Mouse (Mus musculus) stomach, embryonic 15.5 days (tissue): ENCODE results near the gene Ebf1. TPM values are rescaled to one million over a fixed set of nuclear protein-coding genes. Genes with fewer than 3 reads are reported as not detected.

ENCODE experiments used
- ATAC-seq: fragments of 200-750 bp; cut with Nextera tagmentation; 2 replicates; pipeline ENCODE4 v1.8.0; 2017; ENCODE audit warnings: low read depth, moderate number of reproducible peaks, moderate TSS enrichment; ENCODE audit not compliant: insufficient read depth, low FRiP score
- H3K27ac ChIP-seq: fragments of 300-500 bp; sonication (generic); 2 replicates; pipeline ENCODE4 v1.5.1; 2015; ENCODE audit warnings: mild to moderate bottlenecking, inconsistent platforms
- H3K27me3 ChIP-seq: fragments of 300-500 bp; sonication (generic); replicated peaks from 2 replicates; pipeline ENCODE4 v1.6.1; 2015; ENCODE audit warnings: inconsistent platforms
- H3K36me3 ChIP-seq: fragments of 300-500 bp; sonication (generic); 2 replicates; pipeline ENCODE4 v1.6.1; 2015; ENCODE audit warnings: inconsistent platforms
- H3K4me1 ChIP-seq: fragments of 300-500 bp; sonication (generic); 2 replicates; pipeline ENCODE4 v1.6.1; 2015; ENCODE audit warnings: inconsistent platforms
- H3K4me2 ChIP-seq: fragments of 300-500 bp; sonication (generic); 2 replicates; pipeline ENCODE4 v1.6.1; 2015; ENCODE audit warnings: mild to moderate bottlenecking, inconsistent platforms
- H3K4me3 ChIP-seq: fragments of 300-500 bp; sonication (generic); replicated peaks from 2 replicates; pipeline ENCODE4 v1.5.1; 2015; ENCODE audit warnings: inconsistent platforms
- H3K9ac ChIP-seq: fragments of 300-500 bp; sonication (generic); 2 replicates; pipeline ENCODE4 v1.6.1; 2015; ENCODE audit warnings: inconsistent platforms
- H3K9me3 ChIP-seq: fragments of 300-500 bp; sonication (generic); 2 replicates; pipeline ENCODE4 v1.6.1; 2016; ENCODE audit warnings: inconsistent platforms
- WGBS: fragments of 180-500 bp; shearing (Covaris S2); methylation state at CpG from one replicate; pipeline ENCODE4 v1.1.7; 2015; 5-methylcytosine and 5-hydroxymethylcytosine counted together
- polyA plus RNA-seq: library from polyadenylated mRNA; unstranded; fragments of >200 nt; fragmentation: Nextera tagmentation; extraction: Ambion mirVana; gene quantifications from 2 replicates; pipeline ENCODE4 v1.2.1, GENCODE M21; 2015

The Ebf1 gene
- polyA plus RNA-seq, 1 experiment from 2014 or later: 12.2 TPM

- Histone ChIP-seq H3K4me1 (no peaks in the 10 kb centered on the region), H3K36me3 (no peaks in the 10 kb centered on the region), H3K27me3 (0 out of 2 replicates have a peak, but pooled peaks cover 4% of the 10 kb centered on the region), H3K4me2 (no peak overlapping the region), H3K9ac (no peak overlapping the region), H3K9me3 (no peaks in the 10 kb centered on the region), H3K27ac (no peak overlapping the region), H3K4me3 (no peak overlapping the region)
- no peak for ATAC-seq
- 35% methylated on average over 4 of the region's 4 CpGs for WGBS
These were observed 21.2 kb downstream of the Ebf1 start for GRCm38 (mm10) chr11:44638193-44638754.

GRCm38 (mm10) chr11:44641496-44641895, 24.4 kb downstream of the Ebf1 start:
- 77% methylated on average over 2 of the region's 2 CpGs for WGBS
- Histone ChIP-seq H3K27ac (no peak overlapping the region), H3K4me1 (no peaks in the 10 kb centered on the region), H3K4me2 (no peak overlapping the region), H3K4me3 (no peak overlapping the region), H3K9ac (no peak overlapping the region), H3K36me3 (no peaks in the 10 kb centered on the region), H3K9me3 (no peaks in the 10 kb centered on the region), H3K27me3 (0 out of 2 replicates have a peak, but pooled peaks cover 4% of the 10 kb centered on the region)
- no peak for ATAC-seq

GRCm38 (mm10) chr11:44654340-44655019, 37.4 kb downstream of the Ebf1 start:
- no peak for ATAC-seq
- H3K4me3 ChIP-seq: no peak overlapping the region
- WGBS: 72% methylated on average over 8 of the region's 8 CpGs
- no peak overlapping the region for H3K4me2 ChIP-seq
- no peaks in the 10 kb centered on the region for H3K4me1 ChIP-seq
- H3K36me3 ChIP-seq: no peaks in the 10 kb centered on the region
- H3K27ac ChIP-seq: no peak overlapping the region
- no peaks in the 10 kb centered on the region for H3K27me3 ChIP-seq
- H3K9ac ChIP-seq: no peak overlapping the region
- no peaks in the 10 kb centered on the region for H3K9me3 ChIP-seq

GRCm38 (mm10) chr11:44655468-44655867, 38.4 kb downstream of the Ebf1 start:
- Histone ChIP-seq H3K4me3 (no peak overlapping the region), H3K27ac (no peak overlapping the region), H3K4me1 (no peaks in the 10 kb centered on the region), H3K9me3 (no peaks in the 10 kb centered on the region), H3K36me3 (no peaks in the 10 kb centered on the region), H3K4me2 (no peak overlapping the region), H3K27me3 (no peaks in the 10 kb centered on the region), H3K9ac (no peak overlapping the region)
- no peak for ATAC-seq
- WGBS: 48% methylated on average over 5 of the region's 5 CpGs

- no peaks in the 10 kb centered on the region for H3K36me3 ChIP-seq
- H3K4me1 ChIP-seq: no peaks in the 10 kb centered on the region
- ATAC-seq: no peak
- no peak overlapping the region for H3K27ac ChIP-seq
- H3K27me3 ChIP-seq: no peaks in the 10 kb centered on the region
- H3K9me3 ChIP-seq: no peaks in the 10 kb centered on the region
- H3K9ac ChIP-seq: no peak overlapping the region
- H3K4me2 ChIP-seq: no peak overlapping the region
- no peak overlapping the region for H3K4me3 ChIP-seq
These were observed 39.8 kb downstream of the Ebf1 start for GRCm38 (mm10) chr11:44656916-44657315.

- Histone ChIP-seq H3K9me3 (no peaks in the 10 kb centered on the region), H3K4me3 (no peak overlapping the region), H3K27ac (no peak overlapping the region), H3K4me2 (no peak overlapping the region), H3K27me3 (no peaks in the 10 kb centered on the region), H3K36me3 (no peaks in the 10 kb centered on the region), H3K4me1 (no peaks in the 10 kb centered on the region), H3K9ac (no peak overlapping the region)
- WGBS: 71% methylated on average over 6 of the region's 6 CpGs
- no peak for ATAC-seq
These were observed 40.8 kb downstream of the Ebf1 start for GRCm38 (mm10) chr11:44657833-44658395.

- no peak overlapping the region for H3K9ac ChIP-seq
- ATAC-seq: no peak
- H3K27me3 ChIP-seq: no peaks in the 10 kb centered on the region
- H3K36me3 ChIP-seq: no peaks in the 10 kb centered on the region
- H3K4me3 ChIP-seq: no peak overlapping the region
- H3K9me3 ChIP-seq: no peaks in the 10 kb centered on the region
- H3K4me1 ChIP-seq: no peaks in the 10 kb centered on the region
- WGBS: 75% methylated on average over 5 of the region's 5 CpGs
- no peak overlapping the region for H3K27ac ChIP-seq
- no peak overlapping the region for H3K4me2 ChIP-seq
These were observed 44.8 kb downstream of the Ebf1 start for GRCm38 (mm10) chr11:44661875-44662274.

- Histone ChIP-seq H3K4me3 (no peak overlapping the region), H3K4me1 (no peaks in the 10 kb centered on the region), H3K9ac (no peak overlapping the region), H3K36me3 (no peaks in the 10 kb centered on the region), H3K27me3 (no peaks in the 10 kb centered on the region), H3K4me2 (no peak overlapping the region), H3K27ac (no peak overlapping the region), H3K9me3 (no peaks in the 10 kb centered on the region)
- WGBS: 69% methylated on average over 4 of the region's 4 CpGs
- ATAC-seq: no peak
These were observed 46.6 kb downstream of the Ebf1 start for GRCm38 (mm10) chr11:44663609-44664141.

- Histone ChIP-seq H3K4me2 (peak overlapping the region; percentile 46), H3K27ac (0 out of 2 replicates have a peak overlapping the region, but pooled peaks have one; percentile 21), H3K4me3 (peak overlapping the region; percentile 18), H3K9me3 (no peaks in the 10 kb centered on the region), H3K36me3 (no peaks in the 10 kb centered on the region), H3K27me3 (no peaks in the 10 kb centered on the region), H3K9ac (no peak overlapping the region), H3K4me1 (no peaks in the 10 kb centered on the region)
- ATAC-seq: no peak
- 11% methylated on average over 18 of the region's 18 CpGs for WGBS
These were observed 48.1 kb downstream of the Ebf1 start for GRCm38 (mm10) chr11:44665156-44665682.

- no peak for ATAC-seq
- H3K4me2 ChIP-seq: peak overlapping the region; percentile 46; the same call in 1 of the 2 replicates
- WGBS: 47% methylated on average over 7 of the region's 7 CpGs
These were observed 48.8 kb downstream of the Ebf1 start for GRCm38 (mm10) chr11:44665741-44666531.

GRCm38 (mm10) chr11:44666741-44667140, 49.6 kb downstream of the Ebf1 start:
- H3K27ac ChIP-seq: no peak overlapping the region
- no peak overlapping the region for H3K4me3 ChIP-seq
- H3K27me3 ChIP-seq: no peaks in the 10 kb centered on the region
- H3K4me1 ChIP-seq: no peaks in the 10 kb centered on the region
- H3K9me3 ChIP-seq: no peaks in the 10 kb centered on the region
- no peak overlapping the region for H3K4me2 ChIP-seq
- no peaks in the 10 kb centered on the region for H3K36me3 ChIP-seq
- WGBS: 26% methylated on average over 4 of the region's 4 CpGs
- no peak for ATAC-seq
- no peak overlapping the region for H3K9ac ChIP-seq

More at GRCm38 (mm10) chr11:44665741-44666531, 48.8 kb downstream of the Ebf1 start:
- Histone ChIP-seq H3K27ac (no peak overlapping the region), H3K4me1 (no peaks in the 10 kb centered on the region), H3K36me3 (no peaks in the 10 kb centered on the region), H3K27me3 (no peaks in the 10 kb centered on the region), H3K9me3 (no peaks in the 10 kb centered on the region), H3K4me3 (no peak overlapping the region), H3K9ac (no peak overlapping the region)
